Mouse (Mus musculus) splenic B cell, adult 2 months (primary cell): ENCODE data around the gene Vps33b.

ENCODE experiments used
- DNase-seq: peaks from one replicate; pipeline ENCODE4 v3.0.0-alpha.2; 2011; ENCODE audit warnings: low read depth, low spot score
- H3K27me3 ChIP-seq: 2 replicates; pipeline ENCODE4 v1.6.1; 2012; ENCODE audit warnings: mild to moderate bottlenecking, low read length, moderate library complexity, mixed read lengths; ENCODE audit not compliant: control insufficient read depth, poor library complexity, insufficient read depth, severe bottlenecking
- H3K36me3 ChIP-seq: 2 replicates; pipeline ENCODE4 v1.6.1; 2012; ENCODE audit warnings: mild to moderate bottlenecking, low read length, moderate library complexity, mixed read lengths; ENCODE audit not compliant: control insufficient read depth, poor library complexity, insufficient read depth, severe bottlenecking

Gene Vps33b

GRCm38 (mm10) chr7:80268897-80269750 lies at the start of gene Vps33b:
Vps33b (plus strand) TSS chr7:80269649.
- peak; percentile 92 for DNase-seq
- Histone ChIP-seq H3K27me3 (no peaks in the 10 kb centered on the region), H3K36me3 (peaks cover 12% of the 10 kb centered on the region)

DNA sequence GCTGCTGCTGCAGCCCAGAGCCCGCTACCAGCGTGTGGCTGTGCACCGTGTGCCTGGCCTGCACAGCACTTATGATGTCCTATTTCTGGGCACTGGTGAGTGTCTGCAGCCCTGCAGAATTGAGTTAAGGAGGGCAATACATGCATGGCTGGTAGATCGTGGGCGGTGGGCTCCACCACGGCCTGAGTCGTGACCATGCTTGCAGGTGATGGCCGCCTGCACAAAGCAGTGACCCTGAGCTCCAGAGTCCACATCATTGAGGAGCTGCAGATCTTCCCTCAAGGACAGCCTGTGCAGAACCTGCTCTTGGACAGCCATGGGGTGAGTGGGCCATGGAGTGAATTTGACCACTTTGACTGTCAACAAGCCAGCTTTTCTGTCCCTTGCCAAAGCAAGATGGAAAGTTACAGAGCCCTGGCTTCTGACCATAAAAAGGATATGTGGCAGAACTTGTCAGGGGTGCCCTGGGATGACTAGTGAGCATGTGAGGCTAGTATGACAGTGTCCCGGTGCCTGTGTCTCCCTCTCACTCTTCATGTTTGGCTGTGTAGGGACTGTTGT lies 49.1 kb upstream of the Vps33b start:
- DNase-seq, result no peak
- Histone ChIP-seq H3K27me3 (no peaks in the 10 kb centered on the region), H3K36me3 (peaks cover 35% of the 10 kb centered on the region)

GRCm38 (mm10) chr7:80221179-80221750 lies 48.2 kb upstream of the Vps33b start:
- Histone ChIP-seq H3K27me3 (no peaks in the 10 kb centered on the region), H3K36me3 (peaks cover 40% of the 10 kb centered on the region)
- DNase-seq, result no peak

DNA sequence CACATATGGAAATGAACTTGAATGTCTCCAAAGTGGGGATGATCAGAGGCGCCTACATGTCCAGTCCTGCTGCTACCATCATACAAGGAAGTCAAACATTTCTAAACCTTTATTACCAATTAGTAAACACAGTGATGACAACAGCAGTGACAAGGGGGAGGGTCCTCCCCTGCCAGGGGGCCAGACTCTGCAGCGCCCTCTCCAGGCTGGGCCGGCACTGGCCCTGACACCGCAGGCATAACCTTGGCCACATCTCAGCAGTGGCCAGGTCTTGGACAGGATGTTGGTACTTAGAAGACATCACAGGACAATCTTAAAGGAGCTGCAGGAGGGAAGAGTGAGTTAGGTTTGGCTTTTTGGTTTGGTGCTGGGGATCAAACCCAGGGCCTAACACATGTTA lies 42.4 kb upstream of the Vps33b start:
- Histone ChIP-seq H3K36me3 (peaks cover 26% of the 10 kb centered on the region), H3K27me3 (no peaks in the 10 kb centered on the region)
- DNase-seq, result no peak

DNA sequence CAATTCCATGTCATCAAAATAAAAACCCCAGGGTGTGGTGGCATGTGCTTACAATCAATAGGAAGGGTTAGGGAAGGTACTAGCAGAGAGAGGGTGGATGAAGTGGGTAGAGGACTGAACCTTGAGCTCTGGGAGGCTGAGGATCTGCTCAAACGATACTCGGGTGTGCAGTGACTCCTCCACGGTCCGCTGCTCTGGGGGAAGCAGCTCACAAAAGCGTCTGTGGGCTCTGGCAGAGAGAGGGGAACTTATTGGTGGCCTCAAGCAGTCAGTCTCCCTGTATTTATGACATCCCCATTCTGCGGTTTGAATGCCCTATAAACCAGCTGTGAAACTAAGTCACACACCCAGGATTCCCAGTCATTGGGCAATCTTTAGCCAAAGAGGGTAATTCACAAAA lies 39.3 kb upstream of the Vps33b start:
- peak; percentile 52 for DNase-seq
- Histone ChIP-seq H3K36me3 (peaks cover 9% of the 10 kb centered on the region), H3K27me3 (no peaks in the 10 kb centered on the region)

DNA sequence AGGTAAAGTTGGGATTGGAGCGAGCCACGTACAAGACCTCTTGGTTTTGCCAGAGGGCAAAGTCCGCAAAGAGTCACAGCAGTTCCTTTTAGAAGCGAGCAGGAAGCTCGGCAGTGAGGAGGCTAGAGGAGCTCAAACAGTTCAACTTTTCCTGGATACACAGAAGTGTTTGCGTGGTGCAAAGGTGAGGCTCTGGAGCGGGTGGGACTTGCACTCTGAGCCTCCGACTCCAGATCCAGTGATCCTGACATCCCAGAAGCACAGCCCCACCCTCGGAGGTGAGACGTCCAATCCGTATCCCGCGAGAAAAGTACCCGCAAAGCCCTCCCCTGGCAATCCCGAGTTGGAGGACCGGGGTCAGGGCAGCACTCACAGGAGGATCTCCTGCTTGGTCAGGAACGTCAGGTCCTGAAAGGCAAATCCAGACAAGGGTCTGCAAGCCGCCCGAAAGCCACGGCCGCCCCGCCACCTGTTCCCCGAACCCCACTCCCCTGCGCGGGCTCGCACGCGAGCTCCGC lies 37.4 kb upstream of the Vps33b start:
- peaks cover 4% of the 10 kb centered on the region; the same call in 1 of the 2 replicates for H3K36me3 ChIP-seq
- DNase-seq, result no peak

GRCm38 (mm10) chr7:80232489-80233029 lies 36.9 kb upstream of the Vps33b start, which contains the start of the genes Cib1 and Gdpgp1:
Cib1 (minus strand) TSS chr7:80232813.
Gdpgp1 (plus strand) TSS chr7:80232865.
- peaks cover 4% of the 10 kb centered on the region; the same call in 1 of the 2 replicates for H3K36me3 ChIP-seq
- no peaks in the 10 kb centered on the region for H3K27me3 ChIP-seq
- DNase-seq, result peak; percentile 98

More for the DNA sequence above, 37.4 kb upstream of the Vps33b start:
- H3K27me3 ChIP-seq, result no peaks in the 10 kb centered on the region

DNA sequence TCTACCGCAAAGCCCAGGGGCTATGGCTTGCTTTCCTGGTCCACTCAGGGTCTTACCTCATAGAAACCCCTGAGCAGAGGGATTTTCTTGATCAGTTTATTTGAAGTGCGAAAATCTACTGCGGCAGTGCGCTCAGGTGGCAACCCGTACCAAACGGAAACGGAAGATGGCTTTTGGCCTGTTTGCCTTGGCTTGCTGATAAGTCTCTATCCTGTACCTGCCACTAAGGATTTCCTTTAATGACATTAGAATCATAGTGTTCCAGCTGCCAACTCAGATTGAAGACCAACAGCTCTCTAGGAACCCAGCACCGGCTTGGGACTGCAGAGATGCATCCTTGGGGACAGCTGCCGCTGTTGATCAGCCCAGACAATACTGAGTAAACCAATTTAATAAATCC lies 35.6 kb upstream of the Vps33b start:
- Histone ChIP-seq H3K36me3 (peaks cover 2% of the 10 kb centered on the region), H3K27me3 (no peaks in the 10 kb centered on the region)
- DNase-seq, result no peak

DNA sequence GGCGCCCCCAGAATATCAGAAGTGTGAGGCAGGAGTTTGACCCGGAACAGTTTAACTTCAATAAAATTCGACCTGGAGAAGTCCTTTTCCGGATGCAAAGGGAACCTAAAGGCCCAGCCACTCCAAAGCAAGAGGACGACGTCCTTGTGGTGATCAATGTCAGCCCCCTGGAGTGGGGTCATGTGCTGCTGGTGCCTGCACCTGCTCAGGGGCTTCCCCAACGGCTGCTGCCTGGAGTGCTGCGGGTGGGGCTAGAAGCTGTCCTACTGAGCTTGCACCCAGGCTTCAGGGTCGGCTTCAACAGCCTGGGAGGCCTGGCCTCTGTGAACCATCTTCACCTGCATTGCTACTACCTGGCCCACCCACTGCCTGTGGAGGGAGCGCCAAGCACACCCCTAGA lies 30.9 kb upstream of the Vps33b start:
- Histone ChIP-seq H3K27me3 (no peaks in the 10 kb centered on the region), H3K36me3 (peaks cover 3% of the 10 kb centered on the region)
- no peak for DNase-seq

- H3K27me3 ChIP-seq, result no peaks in the 10 kb centered on the region
- no peak for DNase-seq
- H3K36me3 ChIP-seq, result peaks cover 1% of the 10 kb centered on the region; the same call in 1 of the 2 replicates
These were observed 27.8 kb upstream of the Vps33b start for GRCm38 (mm10) chr7:80241661-80242060.

DNA sequence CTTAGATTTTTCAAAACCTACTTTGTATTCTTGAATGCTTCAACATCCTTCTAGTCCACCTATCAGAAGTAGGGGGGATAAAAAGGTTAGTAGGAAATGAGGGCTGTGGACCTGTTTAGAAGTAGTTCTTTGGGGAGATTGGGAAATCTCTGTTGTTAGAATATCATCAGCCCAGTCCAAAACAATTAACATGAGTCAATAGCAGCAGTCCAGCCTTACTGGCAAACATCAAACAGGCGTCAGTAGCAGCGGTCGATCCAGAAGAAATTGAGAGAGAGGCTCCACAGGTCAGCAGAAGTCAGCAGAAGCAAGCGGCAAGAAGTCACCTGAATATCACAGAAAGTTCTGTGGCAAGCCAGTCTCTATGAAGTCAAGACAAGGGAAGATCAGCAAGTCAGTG lies 24.6 kb upstream of the Vps33b start:
- Histone ChIP-seq H3K36me3 (no peaks in the 10 kb centered on the region), H3K27me3 (no peaks in the 10 kb centered on the region)
- no peak for DNase-seq

- DNase-seq, result peak; percentile 97
- Histone ChIP-seq H3K36me3 (no peaks in the 10 kb centered on the region), H3K27me3 (no peaks in the 10 kb centered on the region)
These were observed 23.2 kb upstream of the Vps33b start, which contains the start of gene Ttll13 for GRCm38 (mm10) chr7:80246148-80246721. Ttll13 (plus strand) TSS chr7:80246376.

DNA sequence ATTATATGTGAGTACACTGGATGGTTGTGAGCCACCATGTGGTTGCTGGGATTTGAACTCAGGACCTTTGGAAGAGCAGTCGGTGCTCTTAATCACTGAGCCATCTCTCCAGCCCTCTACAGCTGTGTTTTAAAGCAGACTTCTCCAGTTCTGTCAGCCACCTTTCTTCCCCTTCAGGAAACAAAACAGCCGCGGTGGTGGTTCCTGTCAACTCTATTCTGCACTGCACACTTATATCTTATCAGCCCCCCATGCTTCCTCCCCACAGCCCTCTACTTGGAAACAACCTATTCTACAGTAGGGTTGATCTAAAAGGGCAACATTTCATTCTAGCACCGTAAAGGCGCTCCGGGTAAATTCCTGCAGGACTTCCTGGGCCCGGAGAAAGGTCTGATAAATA lies 22.6 kb upstream of the Vps33b start:
- Histone ChIP-seq H3K36me3 (no peaks in the 10 kb centered on the region), H3K27me3 (no peaks in the 10 kb centered on the region)
- no peak for DNase-seq

DNA sequence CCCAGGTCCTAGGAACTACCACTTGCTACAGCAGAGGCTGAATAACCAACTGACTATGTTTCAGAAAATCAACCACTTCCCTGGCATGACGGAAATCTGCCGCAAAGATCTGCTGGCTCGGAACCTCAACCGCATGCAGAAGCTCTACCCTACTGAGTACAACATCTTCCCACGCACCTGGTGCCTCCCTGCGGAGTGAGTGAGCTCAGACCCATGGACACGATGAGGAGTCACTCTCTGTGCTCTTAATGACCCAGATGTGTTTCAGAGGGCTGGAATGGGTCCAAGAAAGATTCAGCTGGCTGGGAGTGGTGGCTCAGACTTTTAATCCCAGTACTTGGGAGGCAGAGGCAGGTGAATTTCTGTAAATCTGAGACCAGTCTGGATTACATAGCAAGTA lies 17.0 kb upstream of the Vps33b start:
- no peaks in the 10 kb centered on the region for H3K27me3 ChIP-seq
- no peaks in the 10 kb centered on the region for H3K36me3 ChIP-seq
- DNase-seq, result no peak
